8 mouse cellular contexts compared by ENCODE assay signal in genomic region chr2:165326304-165327190, GRCm38 (mm10). TPM values are rescaled to one million over a fixed set of nuclear protein-coding genes. Genes with fewer than 3 reads are reported as not detected.
A peak's percentile ranks its signal among the peaks of the same experiment; 100 is the strongest.
DNase-seq lines count a peak whose midpoint lies in the region; ATAC-seq and TF ChIP-seq lines count a peak whose summit lies in the region.

Gene Elmo2 (minus strand): TSS chr2:165326479.

- TF ChIP-seq CTCF in kidney, postnatal 0 days (IDR thresholded peaks at IDR 0.05; ENCODE audit: low read depth) = no peak

- peaks cover 38% of the 10 kb centered on the region for H3K4me1 ChIP-seq in heart, embryonic 12.5 days (replicated peaks)
- peaks cover 28% of the 10 kb centered on the region for H3K4me1 ChIP-seq in kidney, postnatal 0 days (replicated peaks; ENCODE audit: insufficient read depth, low read length)
- peaks cover 44% of the 10 kb centered on the region for H3K4me1 ChIP-seq in liver, embryonic 11.5 days (replicated peaks; ENCODE audit: control insufficient read depth, insufficient read depth, low read length)
- peaks cover 27% of the 10 kb centered on the region for H3K4me1 ChIP-seq in stomach, embryonic 14.5 days (ENCODE audit: control insufficient read depth, insufficient read depth, low read length)

- H3K4me2 ChIP-seq in heart, embryonic 12.5 days = peak within 1 kb of the TSS; percentile 94
- H3K4me2 ChIP-seq in kidney, postnatal 0 days (ENCODE audit: low read length) = peak within 1 kb of the TSS; percentile 88
- H3K4me2 ChIP-seq in liver, embryonic 11.5 days = peak within 1 kb of the TSS; percentile 98
- peak within 1 kb of the TSS; percentile 89 for H3K4me2 ChIP-seq in stomach, embryonic 14.5 days (replicated peaks; ENCODE audit: low read depth, low read length)

- peak; percentile 99 for DNase-seq in CD4-positive helper T cell, adult 2 months (ENCODE audit: low read depth, low spot score)
- DNase-seq in brain, embryonic 18.5 days (ENCODE audit: low read depth, low spot score) = peak; percentile 96
- peak; percentile 98 for DNase-seq in kidney, postnatal 0 days (ENCODE audit: low spot score)
- peak; percentile 92 for DNase-seq in liver, embryonic 11.5 days (ENCODE audit: low spot score)
- DNase-seq in naive thymus-derived CD4-positive, alpha-beta T cell, adult 2 months (ENCODE audit: low read depth) = peak; percentile 99

- ATAC-seq in erythroid progenitor cell, adult 5-6 weeks (replicated peaks; ENCODE audit: low FRiP score, poor library complexity, severe bottlenecking) = peak; percentile 97
- ATAC-seq in heart, embryonic 12.5 days (ENCODE audit: insufficient number of reproducible peaks, low FRiP score) = peak; percentile 97
- ATAC-seq in kidney, postnatal 0 days (replicated peaks; ENCODE audit: low FRiP score, low read depth) = peak; percentile 98
- peak; percentile 98 for ATAC-seq in liver, embryonic 11.5 days (replicated peaks; ENCODE audit: low FRiP score)
- peak; percentile 98 for ATAC-seq in stomach, embryonic 14.5 days (ENCODE audit: insufficient number of reproducible peaks, insufficient read depth, low FRiP score, low read depth)

- H3K4me3 ChIP-seq in heart, embryonic 12.5 days = peak within 1 kb of the TSS; percentile 98
- H3K4me3 ChIP-seq in kidney, postnatal 0 days (replicated peaks; ENCODE audit: low read depth, low read length) = peak within 1 kb of the TSS; percentile 78
- peak within 1 kb of the TSS; percentile 87 for H3K4me3 ChIP-seq in liver, embryonic 11.5 days (ENCODE audit: low read depth, low read length)
- H3K4me3 ChIP-seq in stomach, embryonic 14.5 days (ENCODE audit: low read depth, low read length) = peak within 1 kb of the TSS; percentile 97

- H3K27me3 ChIP-seq in heart, embryonic 12.5 days (replicated peaks) = no peaks in the 10 kb centered on the region
- no peaks in the 10 kb centered on the region for H3K27me3 ChIP-seq in kidney, postnatal 0 days (ENCODE audit: insufficient read depth, low read length)
- H3K27me3 ChIP-seq in liver, embryonic 11.5 days (replicated peaks; ENCODE audit: control insufficient read depth, insufficient read depth, low read length) = no peaks in the 10 kb centered on the region
- H3K27me3 ChIP-seq in stomach, embryonic 14.5 days (ENCODE audit: control insufficient read depth, insufficient read depth, low read length) = no peaks in the 10 kb centered on the region

- H3K36me3 ChIP-seq in heart, embryonic 12.5 days = no peaks in the 10 kb centered on the region
- no peaks in the 10 kb centered on the region for H3K36me3 ChIP-seq in kidney, postnatal 0 days (ENCODE audit: insufficient read depth, low read length)
- H3K36me3 ChIP-seq in liver, embryonic 11.5 days (ENCODE audit: control insufficient read depth, insufficient read depth, low read length) = no peaks in the 10 kb centered on the region
- H3K36me3 ChIP-seq in stomach, embryonic 14.5 days (ENCODE audit: control insufficient read depth, insufficient read depth, low read length) = no peaks in the 10 kb centered on the region

- H3K9me3 ChIP-seq in heart, embryonic 12.5 days (replicated peaks) = no peaks in the 10 kb centered on the region
- H3K9me3 ChIP-seq in kidney, postnatal 0 days (replicated peaks; ENCODE audit: low read length) = no peaks in the 10 kb centered on the region
- no peaks in the 10 kb centered on the region for H3K9me3 ChIP-seq in liver, embryonic 11.5 days (ENCODE audit: control insufficient read depth, low read length)
- H3K9me3 ChIP-seq in stomach, embryonic 14.5 days (ENCODE audit: control insufficient read depth, low read depth, low read length) = no peaks in the 10 kb centered on the region

- peak within 1 kb of the TSS; percentile 97 for H3K9ac ChIP-seq in heart, embryonic 12.5 days
- H3K9ac ChIP-seq in kidney, postnatal 0 days (ENCODE audit: low read depth, low read length) = peak within 1 kb of the TSS; percentile 79
- peak within 1 kb of the TSS; percentile 88 for H3K9ac ChIP-seq in liver, embryonic 11.5 days (ENCODE audit: low read depth, low read length)
- peak within 1 kb of the TSS; percentile 88 for H3K9ac ChIP-seq in stomach, embryonic 14.5 days (replicated peaks; ENCODE audit: low read depth, low read length)

- under 1% methylated on average over 55 of the region's 55 CpGs for WGBS in heart, embryonic 12.5 days
- WGBS in kidney, postnatal 0 days = under 1% methylated on average over 50 of the region's 55 CpGs
- under 1% methylated on average over 47 of the region's 55 CpGs for WGBS in liver, embryonic 11.5 days
- under 1% methylated on average over 55 of the region's 55 CpGs for WGBS in stomach, embryonic 14.5 days

- peak within 1 kb of the TSS; percentile 55 for H3K27ac ChIP-seq in heart, embryonic 12.5 days (ENCODE audit: poor library complexity, severe bottlenecking)
- H3K27ac ChIP-seq in kidney, postnatal 0 days = peak within 1 kb of the TSS; percentile 74
- peak within 1 kb of the TSS; percentile 19; the same call in 1 of the 2 replicates for H3K27ac ChIP-seq in liver, embryonic 11.5 days (ENCODE audit: low read depth, low read length)
- H3K27ac ChIP-seq in stomach, embryonic 14.5 days (ENCODE audit: low read length) = peak within 1 kb of the TSS; percentile 44; the same call in 1 of the 2 replicates

RNA-seq across cellular contexts. Expression of gene Elmo2, which starts in this region (rescaled TPM):
- 16.3 and 25.9 TPM in 2 replicates for total RNA-seq in erythroid progenitor cell, adult 5-6 weeks (2015; ENCODE audit: low replicate concordance)
- total RNA-seq in erythroid progenitor cell, adult 5-6 weeks (2017; ENCODE audit: low replicate concordance) = 8.6 and 13.1 TPM in 2 replicates
- polyA plus RNA-seq in heart, embryonic 12.5 days (2016; fragmentation: Nextera tagmentation; extraction: Ambion mirVana) = 47.1 TPM in 2 replicates
- 51.5 and 59.3 TPM in 2 replicates for polyA plus RNA-seq in kidney, postnatal 0 days (2015; fragmentation: Nextera tagmentation; extraction: Ambion mirVana)
- 36.4 and 42.4 TPM in 2 replicates for polyA plus RNA-seq in liver, embryonic 11.5 days (2014; fragmentation: Nextera tagmentation; extraction: Ambion mirVana)
- 66.4 and 77.8 TPM in 2 replicates for polyA plus RNA-seq in stomach, embryonic 14.5 days (2014; fragmentation: Nextera tagmentation; extraction: Ambion mirVana)

Comparison
In these comparisons a context has a peak if more than half of its experiments do, and no peak if none do; other contexts are left out.
1. Peak in every context shown above with its lines: DNase-seq, ATAC-seq, H3K4me3 ChIP-seq and H3K27ac ChIP-seq.
2. H3K27ac ChIP-seq: peak in every context shown above with its lines; median percentile 74 in kidney, postnatal 0 days; 55 in heart, embryonic 12.5 days; 44 in stomach, embryonic 14.5 days; 19 in liver, embryonic 11.5 days.